9 mouse cellular contexts compared by ENCODE assay signal in the genomic region with DNA sequence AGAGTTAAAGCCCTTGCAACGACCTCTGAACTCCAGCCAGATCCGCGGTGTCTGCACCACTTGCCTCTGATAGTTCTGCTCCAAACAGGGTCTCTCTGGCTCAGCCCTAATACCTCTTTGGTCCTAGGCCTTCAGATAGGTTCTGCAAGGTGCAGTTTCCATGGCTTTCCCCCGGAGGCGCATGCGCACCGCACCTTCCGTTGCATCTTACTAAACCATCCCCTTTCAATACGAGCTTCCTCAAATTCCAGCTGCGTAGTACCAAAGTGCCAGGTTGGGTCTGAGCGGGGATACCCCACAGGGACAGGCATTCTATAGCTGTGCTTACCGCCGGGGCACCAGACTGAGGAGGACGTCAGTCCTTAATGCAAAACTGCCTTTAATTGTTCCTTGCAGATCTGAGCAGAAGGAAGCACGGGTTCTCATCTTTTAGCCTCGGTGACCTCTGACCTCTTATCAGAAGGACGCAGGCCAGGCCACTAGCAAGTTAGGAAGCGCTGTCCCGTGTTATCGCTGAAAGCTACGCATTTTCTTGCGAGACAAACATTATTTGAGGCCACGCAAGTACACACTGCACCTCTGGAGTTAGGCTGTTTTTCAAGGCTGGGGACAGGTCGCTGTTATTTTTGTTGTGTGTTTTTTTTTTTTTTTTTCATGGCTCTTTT.
DNase-seq lines count a peak whose midpoint lies in the region; ATAC-seq and TF ChIP-seq lines count a peak whose summit lies in the region.
"Had no signal": no experiment of that assay in that cellular context is flagged by ENCODE, and none has a peak within 500 bp of the region (broad histone marks: within the 10 kb centered on the region; RNA-seq: fewer than 3 reads in every experiment).

No protein-coding gene starts in this region.

- H3K9ac ChIP-seq in heart, embryonic 12.5 days = no peak overlapping the region
- H3K9ac ChIP-seq in hindbrain, embryonic 15.5 days = no peak overlapping the region
- H3K9ac ChIP-seq in neural tube, embryonic 13.5 days = peak overlapping the region; percentile 47; the same call in 1 of the 2 replicates
- no peak overlapping the region for H3K9ac ChIP-seq in stomach, postnatal 0 days (ENCODE audit: low read length)

- H3K27me3 ChIP-seq in heart, embryonic 12.5 days (replicated peaks) = peaks cover 35% of the 10 kb centered on the region
- H3K27me3 ChIP-seq in hindbrain, embryonic 15.5 days = peaks cover 4% of the 10 kb centered on the region; the same call in 1 of the 2 replicates
- H3K27me3 ChIP-seq in neural tube, embryonic 13.5 days = peaks cover 9% of the 10 kb centered on the region
- peaks cover 2% of the 10 kb centered on the region; the same call in 1 of the 2 replicates for H3K27me3 ChIP-seq in stomach, postnatal 0 days (ENCODE audit: control insufficient read depth, insufficient read depth, low read length)
- H3K27me3 ChIP-seq: CH12.LX had no signal

- no peak for TF ChIP-seq EP300 in stomach, postnatal 0 days (optimal IDR thresholded peaks at IDR 0.05)

- no peak for TF ChIP-seq POLR2A in brain, embryonic 14.5 days (IDR thresholded peaks at IDR 0.05; ENCODE audit: borderline replicate concordance, extremely low read depth, insufficient read depth, insufficient read length, poor library complexity, severe bottlenecking)

- DNase-seq in heart, adult 11 months = no peak
- peak; percentile 82 for DNase-seq in brain, embryonic 14.5 days (ENCODE audit: low read depth)
- no peak for DNase-seq in stomach, postnatal 0 days (ENCODE audit: low spot score)
- no peak for DNase-seq in gastrocnemius, adult 2 months
- DNase-seq in frontal cortex, postnatal 36 days (ENCODE audit: low spot score in 2 of 2) = no peak

- no peaks in the 10 kb centered on the region for H3K9me3 ChIP-seq in heart, embryonic 12.5 days (replicated peaks)
- no peaks in the 10 kb centered on the region for H3K9me3 ChIP-seq in hindbrain, embryonic 15.5 days
- H3K9me3 ChIP-seq in neural tube, embryonic 13.5 days = no peaks in the 10 kb centered on the region
- H3K9me3 ChIP-seq in stomach, postnatal 0 days (ENCODE audit: control insufficient read depth, low read length) = no peaks in the 10 kb centered on the region

- peak overlapping the region; percentile 18 for H3K4me3 ChIP-seq in heart, embryonic 12.5 days
- 0 out of 2 replicates have a peak overlapping the region, but pooled peaks have one; percentile 5 for H3K4me3 ChIP-seq in hindbrain, embryonic 15.5 days
- H3K4me3 ChIP-seq in neural tube, embryonic 13.5 days = no peak overlapping the region
- no peak overlapping the region for H3K4me3 ChIP-seq in stomach, postnatal 0 days (ENCODE audit: low read depth, low read length)
- no peak overlapping the region for H3K4me3 ChIP-seq in gastrocnemius, adult 2 months

- peak; percentile 75 for ATAC-seq in heart, embryonic 12.5 days (ENCODE audit: insufficient number of reproducible peaks, low FRiP score)
- ATAC-seq in hindbrain, embryonic 15.5 days (ENCODE audit: low FRiP score, low read depth) = 0 out of 2 replicates have a peak, but pooled peaks have one; percentile 66
- no peak for ATAC-seq in neural tube, embryonic 13.5 days (ENCODE audit: low read depth)
- no peak for ATAC-seq in stomach, postnatal 0 days (ENCODE audit: low FRiP score, low TSS enrichment)

- TF ChIP-seq CTCF in brain, embryonic 14.5 days (IDR thresholded peaks at IDR 0.05; ENCODE audit: borderline replicate concordance, extremely low read depth, insufficient read depth, insufficient read length) = peak; percentile 37; the same call in 1 of the 2 replicates
- no peak for TF ChIP-seq CTCF in stomach, postnatal 0 days (IDR thresholded peaks at IDR 0.05; ENCODE audit: low read depth)
- TF ChIP-seq CTCF in gastrocnemius, adult 2 months (IDR thresholded peaks at IDR 0.05) = no peak

- 8% methylated on average over 24 of the region's 24 CpGs for WGBS in heart, embryonic 12.5 days
- WGBS in hindbrain, embryonic 15.5 days = 13% methylated on average over 24 of the region's 24 CpGs
- 19% methylated on average over 24 of the region's 24 CpGs for WGBS in neural tube, embryonic 13.5 days
- WGBS in stomach, postnatal 0 days = 18% methylated on average over 24 of the region's 24 CpGs

- peak overlapping the region; percentile 55 for H3K4me2 ChIP-seq in heart, embryonic 12.5 days
- H3K4me2 ChIP-seq in hindbrain, embryonic 15.5 days = peak overlapping the region; percentile 48
- H3K4me2 ChIP-seq in neural tube, embryonic 13.5 days = peak overlapping the region; percentile 43
- no peak overlapping the region for H3K4me2 ChIP-seq in stomach, postnatal 0 days (replicated peaks; ENCODE audit: low read depth)

- intact Hi-C loops in gastrocnemius, adult 2 months (cut with DNase I) = no loop called here

- peaks cover 6% of the 10 kb centered on the region for H3K4me1 ChIP-seq in heart, embryonic 12.5 days (replicated peaks)
- H3K4me1 ChIP-seq in hindbrain, embryonic 15.5 days (replicated peaks) = peaks cover 30% of the 10 kb centered on the region
- H3K4me1 ChIP-seq in neural tube, embryonic 13.5 days (replicated peaks) = peaks cover 38% of the 10 kb centered on the region
- no peaks in the 10 kb centered on the region for H3K4me1 ChIP-seq in stomach, postnatal 0 days (replicated peaks; ENCODE audit: control insufficient read depth, insufficient read depth)

- no peak overlapping the region for H3K27ac ChIP-seq in heart, embryonic 12.5 days (ENCODE audit: poor library complexity, severe bottlenecking)
- no peak overlapping the region for H3K27ac ChIP-seq in hindbrain, embryonic 15.5 days (replicated peaks)
- no peak overlapping the region for H3K27ac ChIP-seq in neural tube, embryonic 13.5 days (replicated peaks)
- H3K27ac ChIP-seq in stomach, postnatal 0 days (replicated peaks) = no peak overlapping the region
- H3K27ac ChIP-seq in gastrocnemius, adult 2 months = no peak overlapping the region

- H3K36me3 ChIP-seq in heart, embryonic 12.5 days = no peaks in the 10 kb centered on the region
- H3K36me3 ChIP-seq in hindbrain, embryonic 15.5 days = no peaks in the 10 kb centered on the region
- no peaks in the 10 kb centered on the region for H3K36me3 ChIP-seq in neural tube, embryonic 13.5 days
- no peaks in the 10 kb centered on the region for H3K36me3 ChIP-seq in stomach, postnatal 0 days (ENCODE audit: control insufficient read depth, insufficient read depth, low read length)

Comparison
In these comparisons a context has a peak if more than half of its experiments do, and no peak if none do; other contexts are left out.
1. ATAC-seq: peak in heart, embryonic 12.5 days (single experiment) and hindbrain, embryonic 15.5 days (single experiment); none in neural tube, embryonic 13.5 days (single experiment) and stomach, postnatal 0 days (single experiment).
2. H3K4me3 ChIP-seq: peak in heart, embryonic 12.5 days (single experiment) and hindbrain, embryonic 15.5 days (single experiment); none in neural tube, embryonic 13.5 days (single experiment), stomach, postnatal 0 days (single experiment) and gastrocnemius, adult 2 months (single experiment).